Mouse (Mus musculus) adipocyte (in vitro differentiated cells): ENCODE results near the gene Fbxl8.

ENCODE experiments used
- DNase-seq: peaks from one replicate; pipeline ENCODE4 v3.0.0-alpha.2; 2016; ENCODE audit warnings: low spot score

Fbxl8 gene

DNA sequence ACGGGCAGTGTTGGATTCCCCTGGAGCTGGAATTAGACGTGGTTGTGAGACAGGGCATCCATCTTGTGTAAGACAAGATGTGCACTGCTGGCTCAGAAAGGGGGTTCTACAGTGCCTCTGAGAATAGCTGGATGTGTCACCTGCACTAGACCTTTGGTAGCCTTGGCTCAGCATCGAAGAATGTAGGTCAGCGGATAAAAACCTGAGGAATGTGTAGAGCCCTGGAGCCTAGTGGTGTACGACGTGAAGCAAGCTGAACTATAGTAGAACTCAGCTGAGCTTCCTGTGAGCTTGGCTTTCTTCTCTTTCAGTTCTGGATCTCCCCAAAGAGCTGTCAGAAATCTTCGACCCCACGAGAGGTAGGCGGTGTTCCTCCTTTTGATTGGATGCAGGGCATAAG is 39.4 kb downstream of the Fbxl8 start:
- no peak for DNase-seq

DNA sequence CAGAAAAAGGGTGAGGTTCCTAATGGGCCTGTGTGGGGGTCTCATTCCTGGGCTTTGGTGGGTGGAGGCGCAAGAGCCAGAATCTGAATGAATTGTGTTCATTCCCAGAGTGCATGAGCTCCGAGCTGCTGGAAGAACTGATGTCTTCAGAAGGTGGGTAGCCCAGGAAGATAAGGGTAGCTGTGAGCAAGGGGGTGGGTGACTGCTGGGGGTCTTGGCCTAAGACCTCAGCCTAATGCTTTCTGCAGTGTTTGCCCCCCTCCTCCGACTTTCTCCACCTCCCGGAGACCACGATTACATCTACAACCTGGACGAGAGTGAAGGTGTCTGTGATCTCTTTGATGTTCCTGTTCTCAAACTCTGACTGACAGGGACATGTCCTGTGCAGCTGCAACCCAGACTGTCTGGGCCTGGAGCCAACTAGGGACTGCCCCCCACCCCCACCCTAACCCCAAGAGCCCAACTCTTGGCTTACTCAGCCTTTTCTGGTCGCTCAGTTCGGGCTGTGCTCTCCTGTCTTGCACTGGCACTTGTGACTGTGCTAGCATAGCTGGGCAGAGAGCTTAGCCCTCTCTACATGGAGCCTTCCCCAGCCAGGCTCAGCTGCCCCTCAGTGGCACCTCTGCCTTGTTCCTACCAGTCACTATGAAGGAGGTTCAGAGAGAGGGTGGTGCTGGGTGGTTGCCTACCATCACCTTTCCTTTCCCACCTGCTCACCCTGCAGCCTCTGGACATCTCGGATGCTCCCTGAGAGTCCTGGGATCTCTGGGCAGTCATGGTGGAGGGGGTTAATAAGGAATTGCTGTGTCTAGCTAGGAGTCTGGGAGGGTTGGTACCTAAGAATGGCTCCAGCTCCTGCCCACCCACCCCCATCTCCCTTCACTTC is 40.1 kb downstream of the Fbxl8 start:
- DNase-seq = peak; percentile 76

DNA sequence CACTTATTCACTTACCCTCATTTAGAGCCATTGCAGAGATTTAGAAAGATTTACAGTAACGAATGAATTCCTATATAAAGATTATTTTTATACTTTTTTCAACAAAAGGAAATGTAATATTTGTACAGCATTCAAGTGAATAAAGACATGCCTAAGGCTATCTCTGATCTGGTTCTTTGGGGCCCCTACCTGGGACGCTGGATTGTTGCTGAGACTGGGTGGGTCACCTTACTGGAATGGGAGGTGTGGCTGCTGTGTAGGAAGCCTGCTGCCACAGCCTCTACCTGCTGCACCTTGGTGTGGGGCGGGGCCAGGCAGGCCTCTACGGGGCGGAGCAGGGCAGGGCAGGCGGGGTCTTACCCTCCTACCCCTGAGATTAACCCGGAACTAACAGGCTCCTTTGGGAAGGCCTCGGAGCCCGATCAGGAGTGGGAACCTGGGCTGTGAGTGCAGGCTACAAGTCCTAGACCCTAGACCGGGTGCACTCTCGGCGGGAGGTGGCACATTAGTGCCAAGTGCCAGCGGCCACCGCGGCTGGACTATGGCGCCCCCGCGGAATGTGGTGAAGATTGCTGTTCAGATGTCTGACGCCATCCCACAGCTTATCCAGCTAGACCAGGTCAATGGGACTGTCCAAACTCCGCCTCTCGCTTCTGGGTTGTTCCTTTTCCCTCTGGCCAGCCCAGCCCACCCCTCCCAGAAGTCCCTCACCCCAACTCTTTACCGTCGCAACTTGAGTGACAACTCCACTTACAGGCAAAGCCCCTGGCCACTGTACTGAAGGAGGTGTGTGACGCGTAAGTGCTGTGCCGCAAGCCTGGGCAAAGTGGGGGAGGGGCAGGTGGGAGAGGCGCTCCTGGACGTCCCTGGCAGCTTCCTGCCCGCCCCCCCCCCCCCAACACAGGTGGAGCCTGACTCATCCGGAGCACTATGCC is 41.0 kb downstream of the Fbxl8 start, which contains the start of gene Elmo3:
Gene Elmo3 (plus strand): TSS at position 391 of the 935 bp plus-strand sequence.
- no peak for DNase-seq

DNA sequence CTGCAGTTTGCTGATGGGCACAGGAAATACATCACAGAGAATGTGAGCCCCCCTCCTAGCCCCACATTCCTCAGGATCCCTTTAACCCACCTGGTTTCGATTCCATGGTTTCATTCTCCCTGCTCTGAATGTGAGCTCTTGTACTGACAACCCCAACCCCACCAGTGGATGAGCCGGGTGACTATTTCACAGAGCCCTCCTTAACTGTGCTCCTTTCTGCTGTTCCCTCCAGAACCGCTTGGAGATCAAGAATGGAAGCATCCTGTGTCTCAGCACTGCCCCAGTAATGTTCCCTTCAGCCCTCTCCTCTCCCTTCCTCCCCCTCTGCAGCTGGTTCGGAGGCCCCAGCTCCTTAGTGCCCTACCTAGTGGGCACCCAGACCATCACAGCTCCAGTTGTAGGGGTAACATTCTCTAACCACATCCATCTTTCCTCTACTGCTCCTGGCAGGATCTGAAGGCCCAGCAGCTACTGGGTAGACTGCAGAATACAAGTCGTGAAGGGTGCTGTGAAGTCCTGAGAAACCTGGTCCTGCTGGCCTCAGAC is 41.8 kb downstream of the Fbxl8 start:
- DNase-seq = no peak

DNA sequence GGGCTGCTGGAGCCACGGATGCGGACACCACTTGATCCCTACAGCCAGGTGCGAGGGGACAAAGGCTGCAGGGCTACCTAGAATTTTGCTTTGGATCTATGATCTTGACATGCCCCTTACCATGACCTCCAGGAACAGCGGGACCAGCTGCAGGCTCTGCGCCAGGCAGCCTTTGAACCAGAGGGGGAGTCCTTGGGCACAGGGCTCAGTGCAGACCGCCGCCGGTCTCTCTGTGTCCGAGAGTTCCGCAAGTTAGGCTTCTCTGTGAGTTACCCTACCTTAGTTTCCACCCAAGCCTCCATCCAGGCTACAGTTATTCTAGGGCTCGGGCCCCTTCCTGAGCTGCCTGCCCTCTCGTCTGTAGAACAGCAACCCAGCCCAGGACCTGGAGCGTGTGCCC is 43.2 kb downstream of the Fbxl8 start:
- no peak for DNase-seq

DNA sequence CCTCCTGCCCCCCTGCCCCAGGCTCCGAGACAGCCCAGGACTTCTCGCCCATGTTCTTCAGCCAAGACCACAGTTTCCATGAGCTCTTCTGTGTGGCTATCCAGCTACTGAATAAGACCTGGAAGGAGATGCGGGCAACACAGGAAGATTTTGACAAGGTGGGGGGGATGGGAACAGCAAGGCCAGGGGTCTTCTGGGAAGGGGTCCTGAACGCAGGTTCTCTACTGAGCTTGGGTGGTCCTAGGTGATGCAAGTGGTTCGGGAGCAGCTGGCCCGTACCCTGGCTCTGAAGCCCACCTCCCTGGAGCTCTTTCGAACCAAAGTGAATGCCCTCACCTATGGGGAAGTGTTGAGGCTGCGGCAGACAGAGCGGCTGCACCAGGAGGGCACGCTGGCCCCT is 44.0 kb downstream of the Fbxl8 start:
- DNase-seq = no peak

DNA sequence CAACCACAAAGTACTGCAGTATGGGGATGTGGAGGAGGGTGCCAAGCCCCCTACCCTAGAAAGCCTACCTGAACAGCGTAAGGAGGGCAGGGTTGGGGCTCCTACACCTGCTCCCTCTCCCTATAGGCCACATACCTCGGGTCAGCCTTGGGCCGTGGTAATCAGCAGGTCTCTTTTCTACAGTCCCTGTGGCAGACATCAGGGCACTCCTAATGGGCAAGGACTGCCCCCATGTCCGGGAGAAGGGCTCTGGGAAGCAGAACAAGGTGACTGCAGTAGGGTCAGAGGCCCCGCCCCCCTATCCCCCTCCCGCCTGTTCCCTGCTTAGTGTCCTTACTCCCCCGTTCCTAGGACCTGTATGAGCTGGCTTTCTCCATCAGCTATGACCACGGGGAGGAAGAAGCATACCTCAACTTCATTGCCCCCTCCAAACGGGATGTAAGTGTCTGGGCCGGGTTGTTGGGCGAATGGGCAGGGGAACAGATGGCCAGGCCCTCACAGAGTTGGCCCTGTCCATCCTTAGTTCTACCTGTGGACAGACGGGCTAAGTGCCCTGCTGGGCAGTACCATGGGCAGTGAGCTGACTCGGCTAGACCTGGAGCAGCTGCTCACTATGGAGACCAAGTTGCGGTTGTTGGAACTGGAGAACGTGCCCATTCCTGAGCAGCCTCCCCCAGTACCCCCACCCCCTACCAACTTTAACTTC is 44.8 kb downstream of the Fbxl8 start:
- DNase-seq = no peak

DNA sequence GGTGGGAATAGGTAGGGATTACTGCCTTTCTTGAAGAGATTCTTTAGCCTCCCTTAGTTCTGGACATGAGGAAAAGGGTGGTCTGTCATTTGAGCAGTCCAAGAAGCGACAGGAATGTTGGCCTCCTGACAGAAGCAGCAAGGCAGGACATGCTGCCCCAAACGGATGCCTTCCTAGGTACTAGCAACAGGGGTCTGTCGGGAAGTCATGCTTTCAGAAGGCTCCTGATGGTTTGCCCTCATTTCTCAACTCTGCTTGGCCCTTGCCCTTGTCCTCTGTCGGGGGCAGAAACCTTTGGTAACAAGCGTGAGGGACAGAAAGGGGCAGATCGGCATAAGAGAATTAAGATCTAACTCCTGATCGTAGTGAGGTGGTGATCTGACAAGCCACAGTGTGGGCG is 45.7 kb downstream of the Fbxl8 start:
- no peak for DNase-seq

DNA sequence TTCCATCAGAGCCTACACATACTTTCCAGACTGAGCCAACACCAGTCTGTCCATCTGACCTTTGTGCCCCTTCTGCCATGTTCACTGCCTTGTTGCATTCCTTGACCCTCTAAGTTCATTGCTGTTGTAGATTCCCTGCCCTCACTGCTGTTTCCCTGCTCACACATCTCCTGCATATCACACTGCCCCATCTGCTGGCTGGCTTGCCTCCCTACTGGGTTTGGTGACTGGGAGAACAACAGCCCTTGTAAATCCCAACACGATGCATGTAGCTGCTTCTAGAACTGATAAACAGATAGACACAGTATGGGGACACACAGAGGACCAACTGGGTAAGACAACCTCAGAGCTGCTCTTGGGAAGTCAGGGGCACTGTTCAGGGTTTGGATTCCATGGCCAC is 47.3 kb downstream of the Fbxl8 start:
- no peak for DNase-seq

DNA sequence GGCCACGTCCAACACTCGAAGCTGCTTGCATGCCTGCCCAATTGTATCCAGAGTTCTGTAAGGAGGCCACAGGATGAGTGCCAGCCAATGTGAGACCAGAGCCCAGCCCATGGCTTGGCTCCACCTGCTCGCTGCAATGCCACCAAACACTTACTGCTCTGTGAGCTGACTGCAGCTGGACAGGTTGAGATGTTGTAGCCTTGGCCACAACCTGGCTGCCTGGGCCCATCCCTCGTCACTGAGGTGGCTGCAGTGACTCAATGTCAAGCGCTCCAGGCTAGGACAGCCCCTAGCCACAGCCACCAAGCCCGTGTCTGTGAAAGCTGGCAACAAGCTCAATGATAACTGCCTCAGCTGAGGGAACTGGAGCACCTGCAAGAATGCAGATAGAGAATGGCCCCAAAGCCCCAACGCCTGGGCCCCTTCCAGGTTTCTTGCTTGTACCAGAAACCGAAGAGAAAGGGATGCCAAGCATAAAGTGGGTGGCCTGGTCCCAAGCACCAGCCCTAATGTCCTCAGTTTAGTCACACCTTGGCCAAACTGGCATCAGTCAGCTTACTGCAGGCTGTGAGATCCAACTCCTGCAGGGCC is 48.5 kb downstream of the Fbxl8 start:
- DNase-seq = no peak

DNA sequence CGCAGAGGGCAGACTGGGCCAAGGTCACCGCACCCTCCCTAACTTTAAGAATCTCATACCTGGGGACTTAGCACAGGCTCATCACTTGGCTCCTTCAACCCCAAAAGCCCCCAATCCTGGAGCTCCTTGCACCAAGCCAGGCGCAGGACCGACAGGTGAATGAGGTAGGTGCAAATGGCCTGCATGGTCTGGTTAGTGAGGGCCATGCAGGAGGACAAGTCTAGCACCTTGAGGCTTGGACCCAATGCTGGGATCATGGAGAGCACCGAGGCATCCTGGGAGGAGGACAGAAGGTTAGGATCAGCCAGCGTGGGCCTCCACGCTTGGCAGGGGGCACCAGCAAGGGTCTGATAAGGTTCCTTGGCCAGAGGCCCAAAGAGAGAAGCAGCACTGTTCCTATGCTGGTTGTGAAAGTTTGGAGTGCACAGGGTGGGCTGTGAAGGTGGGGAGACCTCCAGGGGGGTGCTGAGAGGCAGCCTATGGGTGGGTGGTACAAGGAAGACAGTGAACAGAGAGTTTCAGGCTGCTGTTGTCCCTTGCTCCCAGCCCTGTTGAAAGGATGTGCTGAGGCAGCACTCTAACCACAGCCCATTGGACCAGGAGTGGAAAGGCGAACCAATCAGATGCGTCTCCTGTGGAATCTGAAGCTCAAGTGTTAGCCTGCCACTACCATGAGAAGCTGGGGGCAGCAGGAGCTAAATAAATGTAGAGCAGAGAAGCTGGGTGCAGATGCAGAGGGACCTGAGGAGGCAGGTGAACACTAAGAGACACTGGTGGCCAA is 49.4 kb downstream of the Fbxl8 start:
- DNase-seq = no peak

DNA sequence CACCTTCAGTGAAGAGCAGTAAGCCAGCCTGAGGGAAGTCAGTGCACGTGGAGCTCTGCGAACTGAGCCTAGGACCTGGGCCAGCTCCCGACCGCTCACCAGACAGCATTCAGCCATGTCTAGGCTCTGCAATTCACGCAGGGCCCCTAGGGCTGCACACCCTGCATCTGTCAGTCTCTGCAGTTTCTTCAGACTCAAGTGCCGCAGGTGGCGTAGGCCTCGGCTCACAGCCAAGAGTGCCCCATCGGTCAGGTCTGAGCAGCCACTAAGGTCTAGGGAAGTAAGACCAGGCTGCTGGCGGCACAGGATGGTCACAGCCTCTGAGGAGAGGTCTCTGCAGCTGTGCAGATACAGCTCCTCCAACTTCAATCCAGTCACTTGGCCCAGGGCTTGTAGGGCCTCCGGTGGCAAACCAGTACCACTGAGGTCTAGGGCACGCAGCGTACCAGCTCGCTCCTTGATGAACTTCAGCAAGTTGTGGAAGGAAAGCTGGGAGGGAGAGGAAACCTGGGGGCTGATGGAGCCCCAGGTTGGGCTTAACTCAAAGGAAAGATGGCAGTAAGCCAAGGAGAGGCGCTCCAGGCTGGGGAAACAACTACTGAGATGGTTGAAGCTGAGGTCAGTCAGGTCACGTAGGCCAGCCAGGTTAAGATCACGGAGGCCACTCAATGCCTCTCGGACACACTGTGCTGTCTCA is 50.8 kb downstream of the Fbxl8 start:
- no peak for DNase-seq

DNA sequence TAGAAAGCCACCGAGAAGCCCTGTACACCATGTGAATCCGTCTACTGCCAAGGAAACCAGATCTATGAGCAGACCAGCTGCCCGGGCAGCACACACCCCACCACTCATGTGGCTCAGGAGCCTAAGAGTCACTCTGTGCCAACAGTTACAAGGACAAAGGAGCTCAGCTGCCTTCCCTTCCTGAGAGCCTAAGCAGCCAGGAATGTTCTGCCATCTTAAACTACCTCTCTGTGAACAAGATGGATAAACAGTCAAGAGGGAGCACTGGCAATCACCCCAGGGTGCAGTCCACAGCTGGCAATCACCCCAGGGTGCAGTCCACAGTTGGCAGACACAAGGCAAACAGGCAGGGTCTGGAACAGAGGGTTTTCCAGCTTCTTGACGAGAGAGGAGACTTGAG is 53.5 kb downstream of the Fbxl8 start:
- DNase-seq = no peak

DNA sequence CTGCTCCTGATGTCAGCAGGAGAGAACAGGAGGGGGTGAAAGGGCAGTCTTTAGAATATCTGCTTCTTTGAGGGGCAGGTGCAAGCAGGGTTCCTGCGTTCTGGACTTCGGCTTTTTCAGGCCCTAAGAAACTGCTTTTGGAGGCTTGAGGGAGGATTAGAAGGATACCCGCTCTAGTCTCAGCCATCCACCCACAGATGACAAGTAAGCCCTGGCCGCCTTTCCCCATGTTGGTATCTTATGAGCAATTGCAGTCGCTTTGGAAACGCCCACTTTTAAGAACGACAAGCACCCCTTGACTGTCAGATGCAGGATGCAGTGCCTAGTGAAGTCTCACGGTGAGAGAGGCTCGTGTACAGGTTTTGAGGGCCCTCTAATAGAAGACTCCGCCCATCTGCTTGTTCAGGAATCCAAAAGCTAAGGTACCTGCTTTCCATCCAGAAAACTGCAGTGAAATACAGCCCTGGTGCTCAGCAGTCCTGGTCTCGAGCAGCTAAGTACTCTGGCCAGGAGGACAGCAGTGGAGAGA is 54.3 kb downstream of the Fbxl8 start:
- no peak for DNase-seq
